Mouse (Mus musculus) hindbrain, postnatal 0 days (tissue): ENCODE measurements around the gene Tbc1d19. TPM values are rescaled to one million over a fixed set of nuclear protein-coding genes. Genes with fewer than 3 reads are reported as not detected.

Source experiments
- ATAC-seq: fragments of 200-750 bp; cut with Nextera tagmentation; 2 replicates; pipeline ENCODE4 v1.8.0; 2017; ENCODE audit warnings: mild to moderate bottlenecking, moderate TSS enrichment, moderate library complexity
- DNase-seq: peaks from one replicate; pipeline ENCODE4 v3.0.0-alpha.2; 2015; ENCODE audit warnings: low spot score
- H3K27ac ChIP-seq: fragments of 300-500 bp; sonication (generic); 2 replicates; pipeline ENCODE4 v1.5.1; 2014; ENCODE audit warnings: mild to moderate bottlenecking
- H3K27me3 ChIP-seq: fragments of 300-500 bp; sonication (generic); 2 replicates; pipeline ENCODE4 v1.6.1; 2014; ENCODE audit warnings: low read length, mixed read lengths; ENCODE audit not compliant: insufficient read depth
- H3K36me3 ChIP-seq: fragments of 300-500 bp; sonication (generic); 2 replicates; pipeline ENCODE4 v1.6.1; 2014; ENCODE audit warnings: low read length, mixed read lengths; ENCODE audit not compliant: insufficient read depth
- H3K4me1 ChIP-seq: fragments of 300-500 bp; sonication (generic); 2 replicates; pipeline ENCODE4 v1.6.1; 2014; ENCODE audit warnings: antibody characterized with exemption, low read length, mixed read lengths; ENCODE audit not compliant: insufficient read depth
- H3K4me2 ChIP-seq: fragments of 300-500 bp; sonication (generic); 2 replicates; pipeline ENCODE4 v1.6.1; 2014; ENCODE audit warnings: low read depth, mild to moderate bottlenecking, low read length, moderate library complexity, mixed read lengths
- H3K4me3 ChIP-seq: fragments of 300-500 bp; sonication (generic); 2 replicates; pipeline ENCODE4 v1.5.1; 2014; ENCODE audit warnings: low read length
- H3K9ac ChIP-seq: fragments of 300-500 bp; sonication (generic); replicated peaks from 2 replicates; pipeline ENCODE4 v1.6.1; 2014; ENCODE audit warnings: mild to moderate bottlenecking, low read length, moderate library complexity, mixed read lengths
- H3K9me3 ChIP-seq: fragments of 300-500 bp; sonication (generic); 2 replicates; pipeline ENCODE4 v1.6.1; 2016; ENCODE audit warnings: low read length, mixed read lengths
- CTCF ChIP-seq: IDR thresholded peaks from 2 replicates; pipeline ENCODE4 v1.5.1; 2016; ENCODE audit warnings: antibody characterized with exemption, control low read depth, low read depth
- WGBS: fragments of 180-500 bp; shearing (Covaris S2); extraction: QIAGEN DNeasy Blood & Tissue Kit; methylation state at CpG from one replicate; pipeline ENCODE4 v1.1.7; 2014; 5-methylcytosine and 5-hydroxymethylcytosine counted together
- polyA plus RNA-seq: library from polyadenylated mRNA; unstranded; fragments of >200 nt; fragmentation: Nextera tagmentation; extraction: Ambion mirVana; gene quantifications from 2 replicates; pipeline ENCODE4 v1.2.1, GENCODE M21; 2015
- total RNA-seq: library from RNA; depleted of rRNA; stranded (reverse); fragments of >200 nt; gene quantifications from 2 replicates; pipeline ENCODE4 v1.2.3, GENCODE M21; 2014; rRNA removed

Tbc1d19 gene
- total and polyA plus RNA-seq, 2 experiments from 2014 or later, result 45.4 to 45.6 TPM

DNA sequence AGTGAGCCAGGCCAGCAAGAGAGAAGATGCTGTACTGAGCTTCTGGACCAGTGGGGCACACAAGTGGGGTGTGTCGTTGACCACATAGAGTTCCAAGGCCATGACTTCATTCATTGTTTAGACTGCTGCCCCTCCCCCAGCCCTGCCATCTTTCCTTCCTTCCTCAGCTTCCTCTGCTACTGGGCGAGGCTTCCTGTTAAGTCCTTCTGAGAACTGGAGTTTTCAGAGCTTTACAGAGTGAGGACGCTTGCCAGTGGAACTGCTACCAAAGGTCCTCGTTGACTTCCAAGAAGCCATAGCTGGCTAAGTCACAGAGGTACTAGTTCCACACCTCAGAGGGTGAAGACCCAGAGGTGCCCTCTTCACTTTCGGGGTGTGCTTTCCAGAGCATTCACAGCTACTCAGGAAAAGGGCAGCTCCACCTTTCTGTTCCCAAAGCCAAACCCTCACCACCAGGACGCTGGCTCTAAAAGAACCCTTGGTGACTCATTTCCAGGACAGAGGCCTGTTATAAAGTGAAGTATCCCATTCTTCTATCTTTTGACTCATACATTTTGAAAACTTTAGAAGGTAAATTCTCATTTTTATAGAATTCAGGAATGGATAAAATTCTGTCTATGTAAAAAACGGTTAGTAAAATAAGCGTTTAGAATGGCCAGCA lies 139.3 kb downstream of the Tbc1d19 start:
- TF ChIP-seq CTCF, result no peak
- Histone ChIP-seq H3K4me1 (0 out of 2 replicates have a peak, but pooled peaks cover 5% of the 10 kb centered on the region), H3K9ac (no peak overlapping the region), H3K9me3 (no peaks in the 10 kb centered on the region), H3K4me3 (no peak overlapping the region), H3K36me3 (no peaks in the 10 kb centered on the region), H3K4me2 (no peak overlapping the region), H3K27ac (no peak overlapping the region), H3K27me3 (no peaks in the 10 kb centered on the region)
- DNase-seq (no peak), ATAC-seq (no peak)
- WGBS, result 86% methylated on average over 8 of the region's 8 CpGs

DNA sequence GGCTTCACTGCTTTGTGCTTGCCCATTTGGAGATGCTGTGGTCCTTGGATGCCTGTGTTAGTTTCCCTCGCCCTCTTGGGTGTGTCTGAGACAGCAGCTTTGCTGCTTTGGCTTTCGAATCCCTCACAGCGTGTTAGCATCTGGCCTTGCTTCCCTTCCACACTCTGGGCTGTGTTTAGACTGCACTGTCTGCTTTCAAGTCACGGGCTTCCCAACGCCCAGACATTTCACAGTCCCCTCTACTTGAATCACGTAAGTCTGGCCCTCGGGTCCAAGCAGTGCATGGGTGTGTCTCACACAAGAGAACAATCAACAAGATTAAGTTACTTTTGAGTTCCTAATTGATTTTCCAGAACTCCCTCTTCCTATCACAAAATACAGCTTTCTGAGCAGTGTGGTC lies 140.8 kb downstream of the Tbc1d19 start:
- DNase-seq (no peak), ATAC-seq (no peak)
- no peak overlapping the region for H3K27ac ChIP-seq
- H3K36me3 ChIP-seq, result no peaks in the 10 kb centered on the region
- no peak overlapping the region for H3K4me3 ChIP-seq
- TF ChIP-seq CTCF, result no peak
- 58% methylated on average over 7 of the region's 7 CpGs for WGBS
- H3K27me3 ChIP-seq, result no peaks in the 10 kb centered on the region
- H3K4me2 ChIP-seq, result no peak overlapping the region
- H3K9me3 ChIP-seq, result no peaks in the 10 kb centered on the region
- H3K9ac ChIP-seq, result no peak overlapping the region
- H3K4me1 ChIP-seq, result 0 out of 2 replicates have a peak, but pooled peaks cover 5% of the 10 kb centered on the region

DNA sequence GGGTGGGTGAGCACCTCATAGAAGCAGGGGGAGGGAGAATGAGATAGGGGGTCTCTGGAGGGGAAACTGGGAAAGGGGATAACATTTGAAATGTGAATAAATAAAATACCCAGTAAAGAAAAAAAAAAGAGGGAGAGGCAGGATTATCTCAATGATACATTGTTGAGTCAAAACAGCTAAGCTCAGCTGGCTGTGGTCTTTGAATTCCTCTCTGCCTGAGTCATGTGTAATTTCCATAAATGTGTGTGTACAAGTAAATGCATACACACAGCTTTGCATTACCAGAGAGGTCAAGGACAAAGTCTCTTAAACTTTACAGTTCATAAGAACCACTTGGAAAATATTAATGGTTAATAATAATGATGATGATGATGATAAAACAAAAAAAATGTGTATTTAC lies 143.8 kb downstream of the Tbc1d19 start:
- no peak overlapping the region for H3K4me2 ChIP-seq
- no peak overlapping the region for H3K27ac ChIP-seq
- DNase-seq (no peak), ATAC-seq (no peak)
- no peaks in the 10 kb centered on the region for H3K9me3 ChIP-seq
- no peak for TF ChIP-seq CTCF
- H3K4me3 ChIP-seq, result no peak overlapping the region
- H3K4me1 ChIP-seq, result no peaks in the 10 kb centered on the region
- no peak overlapping the region for H3K9ac ChIP-seq
- no peaks in the 10 kb centered on the region for H3K27me3 ChIP-seq
- H3K36me3 ChIP-seq, result no peaks in the 10 kb centered on the region

Other genes starting within 250 kb of the Tbc1d19 start
- 0.58 and 0.97 TPM in 2 replicates for gene Cckar, start 101.9 kb upstream of the Tbc1d19 start, total RNA-seq
- 0.52 and 0.63 TPM in 2 replicates for gene Cckar, start 101.9 kb upstream of the Tbc1d19 start, polyA plus RNA-seq
- gene Stim2, start 188.9 kb downstream of the Tbc1d19 start, total RNA-seq, result 30.6 and 30.9 TPM in 2 replicates
- gene Stim2, start 188.9 kb downstream of the Tbc1d19 start, polyA plus RNA-seq, result 32.6 and 33.3 TPM in 2 replicates